Mouse (Mus musculus): Measurements from ENCODE around the gene Iqcg.

Gene Iqcg

DNA sequence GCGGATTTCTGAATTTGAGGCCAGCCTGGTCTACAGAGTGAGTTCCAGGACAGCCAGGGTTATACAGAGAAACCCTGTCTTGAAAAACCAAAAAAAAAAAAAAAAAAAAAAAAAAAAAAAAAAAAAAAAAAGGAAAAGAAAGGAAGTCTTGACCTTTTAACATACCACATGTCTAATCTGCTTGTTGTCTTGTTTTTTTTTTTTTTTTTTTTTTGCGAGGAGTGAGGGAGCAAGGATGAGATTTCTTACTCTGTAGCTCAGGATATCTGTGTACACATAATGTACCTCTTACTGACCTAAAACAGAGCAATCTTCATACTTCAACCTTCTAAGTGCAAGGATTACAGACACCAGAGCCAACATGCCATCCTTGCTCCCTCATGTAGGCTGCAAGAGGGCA lies 1.1 kb downstream of the Iqcg start:
- in situ Hi-C loops (cut with MboI, MseI): loop anchor here (10.0 kb wide), 1 partner anchor 660 kb away; no protein-coding TSS in a partner anchor

DNA sequence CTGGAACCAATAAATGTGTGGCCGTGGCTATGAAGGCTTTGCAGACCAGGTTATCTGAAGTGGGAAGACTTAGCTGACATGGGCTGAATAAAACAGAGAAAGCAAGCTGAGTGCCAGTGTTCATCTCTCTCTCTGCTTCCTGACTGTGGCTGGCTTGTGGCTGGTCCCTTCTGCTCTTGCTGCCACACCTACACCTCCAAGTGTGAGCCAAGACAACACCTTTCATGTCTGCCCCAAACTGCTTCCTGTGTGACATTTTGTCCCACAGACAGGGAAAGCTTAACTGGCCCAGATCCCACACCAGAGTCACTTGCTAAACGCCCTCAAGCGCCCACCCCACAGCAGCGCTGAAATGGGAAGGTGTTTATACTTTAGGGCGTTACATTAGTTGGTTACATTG lies 2.9 kb downstream of the Iqcg start:
- in situ Hi-C loops (cut with MboI, MseI): loop anchor here (10.0 kb wide), 1 partner anchor 662 kb away; no protein-coding TSS in a partner anchor

DNA sequence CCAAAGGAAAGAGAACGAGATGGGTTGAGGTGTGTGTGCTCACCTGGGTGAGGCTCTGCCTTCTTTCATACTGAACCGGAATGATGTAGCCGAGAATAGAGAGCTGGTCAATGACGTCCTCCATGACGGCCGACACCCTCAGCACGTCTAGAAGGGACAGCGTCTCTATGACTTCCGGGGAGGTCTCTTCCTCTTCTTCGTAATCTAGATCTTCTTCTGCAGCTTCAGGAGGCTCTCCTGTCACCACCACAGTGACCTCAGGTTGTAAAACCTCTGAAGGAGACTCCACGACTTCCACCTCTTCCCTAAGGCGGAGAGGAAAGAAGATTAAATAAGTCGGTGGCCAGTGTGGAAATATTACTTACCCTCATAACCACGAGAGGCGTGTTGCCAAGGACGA lies 6.2 kb downstream of the Iqcg start:
- in situ Hi-C loops (cut with MboI, MseI): loop anchor here (10.0 kb wide), 1 partner anchor 665 kb away; no protein-coding TSS in a partner anchor

DNA sequence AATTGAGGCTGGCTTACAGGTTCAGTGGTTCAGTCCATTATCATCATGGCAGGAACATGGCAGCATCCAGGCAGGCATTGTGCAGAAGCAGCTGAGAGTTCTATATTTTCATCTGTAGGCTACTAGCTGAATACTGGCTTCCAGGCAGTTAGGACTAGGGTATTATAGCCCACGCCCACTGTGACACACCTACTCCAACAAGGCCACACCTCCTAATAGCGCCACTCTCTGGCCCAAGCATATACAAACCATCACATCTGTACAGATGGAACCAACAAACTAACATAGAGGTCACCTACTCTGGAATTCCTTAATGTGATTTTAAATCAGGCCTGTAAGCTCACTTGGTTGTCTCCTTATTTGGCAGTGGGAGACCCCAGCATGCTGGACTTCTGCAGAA lies 7.3 kb downstream of the Iqcg start:
- in situ Hi-C loops (cut with MboI, MseI): no loop called here

DNA sequence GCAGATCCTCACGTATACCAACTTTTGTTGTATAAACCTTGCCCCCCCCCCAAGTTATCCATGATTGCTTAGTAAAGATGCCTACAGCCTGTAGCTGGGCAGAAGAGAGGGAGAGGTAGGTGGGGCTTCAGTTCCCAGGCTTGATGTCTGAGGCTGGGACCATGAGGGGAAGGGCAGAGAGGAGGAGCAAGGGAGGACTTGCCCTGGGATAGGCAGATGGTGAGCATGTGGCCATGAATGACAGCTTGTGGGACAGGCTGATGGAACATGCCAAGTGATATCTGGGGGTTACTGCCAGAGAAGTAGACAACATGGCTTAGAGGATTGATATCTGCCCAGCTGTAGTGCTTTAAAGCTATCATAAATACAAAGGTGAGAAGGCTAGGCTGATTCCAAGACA lies 8.0 kb downstream of the Iqcg start:
- in situ Hi-C loops (cut with MboI, MseI): no loop called here

DNA sequence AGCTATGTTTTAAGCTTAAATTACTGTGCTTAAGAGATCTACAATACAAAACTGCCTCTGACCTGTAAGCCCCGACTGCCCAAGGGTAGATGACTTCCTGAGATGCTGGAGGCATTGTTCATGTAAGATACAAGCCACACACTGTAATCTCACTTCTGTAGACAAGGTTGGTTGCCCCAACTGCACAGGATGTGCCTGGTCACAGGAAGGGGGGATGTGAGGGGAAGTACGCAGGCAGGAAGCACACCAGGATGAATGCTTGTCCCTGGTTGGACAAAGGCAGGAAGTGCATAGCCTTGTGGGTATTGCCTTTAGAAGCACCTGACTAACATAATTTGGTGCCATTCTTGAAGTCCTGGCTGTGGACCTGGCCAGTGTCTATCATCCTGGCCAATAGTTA lies 12.8 kb downstream of the Iqcg start:
- in situ Hi-C loops (cut with MboI, MseI): no loop called here

DNA sequence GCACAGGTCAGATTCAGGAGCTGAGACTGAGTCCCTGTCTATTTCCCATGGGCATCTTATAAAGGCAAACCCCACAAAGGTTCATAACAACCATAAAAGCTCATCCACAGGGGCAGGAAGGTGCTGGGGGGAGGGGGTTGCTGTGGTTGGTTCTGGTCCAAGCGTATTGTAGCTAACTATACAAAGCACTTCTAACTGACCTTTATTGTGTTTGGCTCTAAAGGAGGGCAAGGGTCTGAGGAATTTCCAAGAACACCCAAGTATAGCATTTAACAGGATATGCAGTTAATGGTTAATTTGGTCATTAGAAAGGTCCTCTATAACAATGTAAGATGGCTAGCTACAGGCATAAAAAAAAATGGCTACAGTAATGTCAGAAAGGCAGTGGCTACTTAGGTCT lies 13.3 kb downstream of the Iqcg start:
- in situ Hi-C loops (cut with MboI, MseI): no loop called here

DNA sequence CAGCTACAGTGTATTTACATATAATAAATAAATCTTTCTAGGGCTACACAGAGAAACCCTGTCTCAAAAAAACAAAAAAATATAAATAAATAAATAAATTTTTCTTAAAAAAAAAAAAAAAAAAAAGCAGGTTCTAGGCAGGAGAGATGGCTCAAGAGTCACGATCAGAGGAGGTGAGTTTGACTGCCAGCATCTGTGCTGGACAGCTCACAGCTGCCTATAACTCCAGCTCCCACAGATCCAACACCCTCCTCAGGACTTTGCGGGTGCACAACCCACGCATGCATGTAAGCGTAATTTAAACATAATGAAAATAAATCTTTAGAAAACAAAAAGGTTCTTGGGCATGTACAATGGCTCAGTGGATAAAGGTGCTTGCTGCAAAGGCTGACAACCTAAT lies 20.0 kb downstream of the Iqcg start:
- in situ Hi-C loops (cut with MboI, MseI): no loop called here

DNA sequence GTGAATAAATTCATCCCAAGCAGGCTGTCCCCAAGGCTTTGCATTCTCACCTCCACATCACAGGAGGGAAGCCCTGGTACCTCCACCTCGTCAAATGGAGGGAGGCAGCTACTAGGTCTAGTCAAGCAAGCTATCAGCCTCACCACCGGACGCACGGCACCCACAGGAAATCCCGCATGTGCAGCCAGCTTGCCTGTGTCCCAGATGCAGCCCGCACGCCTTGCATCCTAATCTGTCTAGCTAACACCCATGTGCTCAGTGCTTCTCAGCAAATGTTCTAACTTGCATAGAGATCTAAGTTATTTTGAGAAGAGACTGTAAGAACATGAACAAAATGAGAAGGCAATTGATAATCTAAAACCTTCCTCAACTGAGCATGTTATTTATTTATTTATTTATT lies 29.7 kb downstream of the Iqcg start:
- in situ Hi-C loops (cut with MboI, MseI): loop anchor here (10.0 kb wide), 1 partner anchor 212 kb away; the partner anchor contains the start of gene Smbd1

DNA sequence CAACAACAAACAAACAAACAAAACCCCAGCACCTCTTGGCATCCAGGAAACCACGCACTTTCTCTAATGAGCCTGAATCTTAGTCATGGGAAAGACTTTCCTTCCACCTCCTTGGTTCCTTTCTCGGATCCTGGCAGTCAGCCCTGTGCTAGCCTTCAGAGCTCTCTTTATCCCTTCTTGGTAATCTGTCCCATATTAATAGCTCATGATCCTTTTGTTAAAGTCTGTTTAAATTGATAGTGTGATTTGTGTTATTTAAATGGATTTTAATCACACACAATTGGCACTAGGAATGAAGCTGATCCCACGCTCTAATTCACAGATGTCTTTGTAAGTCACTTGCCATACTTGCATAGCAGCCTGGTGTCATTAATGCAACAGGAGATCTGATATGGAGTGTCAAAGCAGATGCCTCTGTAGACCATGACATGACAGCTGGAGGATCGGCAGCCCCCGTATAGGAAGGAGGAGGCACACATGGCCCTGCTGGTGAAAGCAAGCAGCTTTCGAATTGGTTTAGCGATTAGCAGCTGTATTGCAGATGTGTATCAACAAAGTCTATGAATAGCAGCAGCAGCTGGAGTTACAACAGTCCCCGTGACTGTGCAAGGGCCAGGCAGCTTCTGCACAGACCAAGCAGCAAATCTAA lies 31.4 kb downstream of the Iqcg start:
- in situ Hi-C loops (cut with MboI, MseI): loop anchor here (10.0 kb wide), 1 partner anchor 210 kb away; the partner anchor contains the start of gene Smbd1

DNA sequence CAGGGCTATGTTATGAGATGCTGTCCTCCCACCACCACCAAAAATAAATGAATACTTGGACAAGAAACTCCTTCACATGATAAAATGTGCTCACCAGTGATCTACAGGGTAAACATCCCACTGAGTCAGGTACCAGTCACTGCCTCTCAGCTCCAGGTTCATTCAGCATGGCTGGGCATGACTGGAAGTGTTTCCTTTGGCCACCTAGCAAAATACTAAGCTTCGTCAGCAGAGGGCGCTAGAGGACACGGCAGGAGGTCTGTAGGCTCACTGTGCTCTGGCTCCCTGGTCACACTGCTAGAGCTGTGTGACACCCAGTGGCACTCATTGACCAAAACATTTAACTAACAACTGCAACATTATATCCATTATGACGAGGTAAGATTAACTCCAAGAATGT lies 32.3 kb downstream of the Iqcg start:
- in situ Hi-C loops (cut with MboI, MseI): loop anchor here (10.0 kb wide), 1 partner anchor 209 kb away; the partner anchor contains the start of gene Smbd1

DNA sequence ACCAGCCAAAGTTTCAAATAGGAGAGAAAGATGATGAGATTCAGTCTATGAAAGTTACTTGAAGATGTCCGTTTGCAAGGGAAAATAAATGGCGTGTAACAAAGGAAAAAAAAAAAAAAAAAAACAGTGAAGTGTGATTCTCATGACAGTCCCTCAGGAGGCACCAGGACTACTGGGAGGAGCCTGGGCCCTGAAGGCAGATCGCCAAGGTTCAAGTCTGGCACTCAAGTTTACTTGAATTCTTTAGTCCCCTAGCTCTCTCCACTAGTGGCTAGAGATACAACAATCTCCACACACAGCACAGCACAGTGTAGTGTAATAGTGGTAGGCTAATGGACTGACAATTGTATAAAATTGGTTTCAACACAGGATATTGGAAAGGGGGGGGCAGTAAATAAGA lies 34.6 kb downstream of the Iqcg start:
- in situ Hi-C loops (cut with MboI, MseI): loop anchor here (10.0 kb wide), 1 partner anchor 207 kb away; the partner anchor contains the start of gene Smbd1

DNA sequence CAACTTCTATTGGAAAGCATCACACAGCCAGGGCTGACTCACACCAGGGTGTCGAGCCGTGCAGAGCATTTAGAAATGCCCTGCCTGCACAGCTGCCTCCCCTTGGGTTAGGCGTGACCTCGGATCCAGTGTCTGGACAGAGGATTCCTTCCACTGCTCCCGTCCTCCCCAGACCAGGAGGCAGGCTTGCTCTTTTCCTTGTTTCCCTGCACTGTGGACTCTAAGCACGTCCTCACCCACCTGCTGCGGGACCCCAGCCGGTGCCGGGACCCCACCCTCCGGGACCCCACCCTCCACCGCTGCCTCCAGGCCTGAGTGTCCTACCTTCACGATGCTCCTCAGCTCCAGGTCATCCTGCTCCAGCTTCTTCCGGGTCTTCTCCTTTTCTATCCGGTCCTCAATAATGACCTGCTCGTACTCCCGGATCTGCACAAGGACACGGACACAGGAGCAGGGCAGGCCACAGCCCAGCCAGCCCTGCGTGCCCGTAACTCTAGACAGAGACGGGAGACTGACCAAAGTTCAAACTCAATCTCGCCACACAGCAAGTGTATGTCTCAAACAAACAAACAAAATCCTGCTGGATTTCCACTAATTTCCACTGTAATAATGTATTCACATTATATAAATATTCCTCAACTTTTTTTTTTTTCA lies 36.8 kb downstream of the Iqcg start:
- in situ Hi-C loops (cut with MboI, MseI): no loop called here

DNA sequence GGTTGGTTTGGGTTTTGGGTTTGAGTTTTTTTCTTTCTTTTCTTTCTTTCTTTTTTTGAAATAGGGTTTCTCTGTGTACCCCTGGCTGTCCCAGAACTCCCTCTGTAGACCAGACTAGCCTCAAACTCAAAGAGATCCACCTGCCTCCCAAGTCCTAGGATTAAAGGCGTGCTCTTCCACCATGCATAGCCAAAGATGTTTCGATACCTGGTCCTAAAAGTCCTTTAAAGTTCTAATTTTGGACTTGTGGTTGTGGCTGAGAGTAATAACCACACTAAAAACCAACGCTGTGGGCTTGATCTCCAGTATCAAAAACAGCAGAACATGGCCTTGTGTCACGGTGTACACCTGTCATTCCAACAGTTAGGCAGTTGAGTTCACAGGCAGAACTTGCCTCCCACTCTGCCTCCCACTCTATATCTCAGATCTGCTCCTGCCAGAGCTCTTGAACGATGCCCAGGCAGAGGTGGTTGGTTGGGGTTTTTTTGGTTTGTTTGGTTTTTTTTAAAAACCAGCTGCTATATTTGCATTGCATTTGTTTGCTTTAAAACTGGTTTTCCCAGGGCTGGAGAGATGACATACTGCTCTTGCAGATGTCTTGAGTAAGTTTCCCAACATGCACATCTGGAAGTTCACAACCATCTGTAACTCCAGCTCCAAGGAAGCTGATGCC lies 38.2 kb downstream of the Iqcg start:
- in situ Hi-C loops (cut with MboI, MseI): no loop called here

DNA sequence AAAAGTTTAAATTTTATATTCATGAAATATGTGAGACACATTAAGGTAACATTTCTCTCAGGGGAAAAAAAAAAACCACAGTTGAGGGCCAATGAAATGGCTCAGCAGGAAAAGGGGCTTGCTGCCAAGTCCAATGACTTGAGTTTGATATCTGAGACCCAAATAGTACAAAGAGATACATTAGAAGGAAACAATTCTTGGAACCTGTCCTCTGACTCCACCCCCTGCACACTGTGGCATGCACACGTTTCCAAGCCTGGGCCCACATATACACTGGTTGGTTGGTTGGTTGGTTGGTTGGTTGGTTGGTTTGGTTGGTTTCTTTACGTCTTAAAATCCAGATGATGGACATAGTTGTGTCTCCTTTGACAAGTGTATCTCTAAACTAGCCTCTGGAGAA lies 40.0 kb downstream of the Iqcg start:
- in situ Hi-C loops (cut with MboI, MseI): no loop called here

DNA sequence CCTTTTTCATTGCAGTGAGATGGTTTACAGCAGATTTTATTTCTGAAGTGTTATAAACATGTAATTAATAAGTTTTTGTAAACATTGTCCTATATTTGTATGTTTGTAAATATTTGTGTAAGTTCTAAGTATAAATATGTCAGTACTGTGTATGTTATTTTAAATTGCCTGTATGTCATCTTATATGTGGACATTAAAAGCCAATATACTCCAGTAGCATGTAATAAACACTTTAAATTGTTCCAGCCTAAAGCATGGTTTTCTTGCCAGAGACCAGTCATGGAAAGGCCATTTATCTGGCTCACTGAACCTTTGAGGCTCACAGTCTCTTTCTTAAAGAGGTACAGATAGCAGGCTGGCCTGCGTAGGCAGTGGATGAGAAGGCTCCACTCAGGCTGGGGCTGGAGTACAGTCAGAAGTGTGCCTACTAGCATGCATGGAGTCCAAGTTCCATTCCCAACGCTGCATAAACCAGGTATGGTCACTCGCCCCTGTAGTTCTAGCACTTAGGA lies 40.6 kb downstream of the Iqcg start:
- in situ Hi-C loops (cut with MboI, MseI): no loop called here

DNA sequence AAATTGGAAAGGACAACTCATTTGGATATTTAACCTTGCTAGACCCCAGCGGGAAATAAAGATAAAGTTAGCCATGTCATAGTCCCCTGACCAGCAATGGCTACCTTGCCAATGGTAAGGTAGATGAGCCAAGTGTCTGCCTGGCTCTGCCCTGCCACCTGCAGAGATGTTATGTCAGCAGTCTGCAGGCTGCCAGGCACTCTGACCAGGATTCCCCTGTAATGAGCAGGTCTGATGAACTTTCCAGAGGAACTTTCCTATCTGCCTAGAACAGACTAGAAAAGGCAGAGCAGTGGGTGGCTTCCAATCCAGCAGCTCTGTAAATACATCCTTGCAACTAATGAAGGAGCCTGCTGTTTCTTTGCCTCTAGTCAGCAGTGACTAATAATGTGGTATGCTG lies 41.1 kb downstream of the Iqcg start:
- in situ Hi-C loops (cut with MboI, MseI): no loop called here

DNA sequence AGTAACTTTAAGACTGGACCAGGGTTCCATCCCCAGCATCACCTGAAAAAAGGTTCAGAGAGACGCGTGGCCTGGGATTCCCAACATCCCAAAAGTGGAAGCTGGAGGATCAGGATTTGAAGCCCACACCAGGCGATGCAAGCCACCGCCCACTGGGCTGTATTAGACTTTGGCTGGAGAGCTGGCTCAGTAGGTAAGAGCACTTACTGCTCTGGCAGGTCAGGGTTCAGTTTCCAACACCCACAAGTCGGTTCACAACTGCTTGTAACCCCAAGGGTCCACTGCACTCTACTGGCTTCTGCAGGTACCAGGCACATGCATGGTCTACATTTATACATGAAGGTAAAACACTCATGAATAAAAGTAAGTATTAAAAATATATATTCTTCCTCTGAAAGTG lies 42.2 kb downstream of the Iqcg start:
- in situ Hi-C loops (cut with MboI, MseI): no loop called here

DNA sequence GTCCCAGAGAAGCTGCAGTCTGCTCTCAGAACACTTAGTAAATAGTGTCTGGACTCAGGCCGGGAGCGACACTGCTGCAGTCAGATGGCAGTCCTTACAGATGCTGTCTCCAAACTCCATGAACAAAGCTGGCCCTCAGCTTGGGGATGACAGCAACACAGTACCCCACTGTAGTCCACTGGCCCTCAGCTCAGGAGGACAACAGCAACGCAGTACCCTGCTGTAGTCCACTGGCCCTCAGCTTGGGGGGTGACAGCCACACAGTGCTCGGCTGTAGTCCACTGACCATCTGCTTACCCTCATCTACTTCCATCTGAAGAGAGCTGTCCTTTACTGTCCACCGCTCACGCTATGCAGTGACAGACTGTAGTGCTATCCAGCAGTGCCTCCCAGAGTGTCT lies 45.9 kb downstream of the Iqcg start:
- in situ Hi-C loops (cut with MboI, MseI): no loop called here

DNA sequence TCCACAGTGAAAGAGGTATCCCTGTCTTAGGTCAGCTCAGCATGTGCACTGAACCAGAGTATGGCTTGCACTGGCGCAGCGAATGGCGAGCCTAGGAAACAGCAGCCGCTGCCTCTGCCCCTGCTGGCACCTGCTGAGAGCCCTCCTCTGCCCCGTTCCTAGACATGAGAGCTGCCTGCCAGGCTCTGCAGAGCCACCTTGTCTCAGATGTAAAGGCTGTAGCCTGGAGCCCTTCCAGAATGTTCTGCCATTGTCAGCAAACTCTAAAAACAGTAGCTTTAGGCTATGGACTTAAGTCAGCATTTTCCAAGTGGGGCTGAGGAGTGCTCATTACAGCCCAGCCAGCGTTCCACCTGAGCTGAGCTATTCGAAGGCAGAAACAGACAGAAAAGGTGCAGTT lies 48.6 kb downstream of the Iqcg start:
- in situ Hi-C loops (cut with MboI, MseI): no loop called here

DNA sequence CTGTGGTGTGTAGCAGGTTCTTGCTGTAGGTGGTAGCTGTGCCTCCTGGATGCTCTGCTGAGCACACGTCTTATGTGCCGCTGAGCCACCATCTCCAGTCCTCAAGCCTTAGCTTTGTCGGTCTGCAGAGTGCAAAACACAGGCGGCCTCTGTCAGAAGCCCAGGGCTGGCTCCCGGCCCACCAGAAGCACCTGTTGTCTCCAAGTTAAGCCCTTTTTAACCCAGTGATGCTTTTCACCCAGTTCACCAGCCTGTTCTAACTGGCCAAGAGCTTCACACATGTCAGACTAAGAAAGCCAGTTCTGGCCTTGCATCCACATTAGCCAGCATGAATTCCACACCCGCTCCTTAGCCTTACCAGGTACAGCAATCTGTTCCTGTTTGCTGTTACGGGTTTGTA lies 49.1 kb downstream of the Iqcg start:
- in situ Hi-C loops (cut with MboI, MseI): no loop called here

DNA sequence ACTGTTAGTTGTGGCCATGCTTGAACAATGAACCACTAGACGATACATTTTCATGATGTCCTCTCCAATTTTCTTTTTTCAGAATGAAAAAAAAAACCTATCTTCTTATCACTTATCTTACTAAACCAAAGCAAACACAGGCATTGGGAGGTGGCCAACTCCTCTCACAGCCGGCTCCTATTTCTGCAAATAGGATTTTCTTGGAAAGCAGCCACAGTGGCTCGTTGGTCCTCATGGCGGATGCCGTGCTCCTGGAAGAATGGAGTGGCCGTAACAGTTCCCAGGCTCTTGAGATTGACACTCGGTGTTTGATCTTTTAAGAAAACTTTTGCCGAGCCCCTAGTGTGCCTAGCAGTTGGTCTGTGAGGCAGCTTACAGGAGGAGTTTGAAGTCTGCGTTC lies 50.8 kb downstream of the Iqcg start:
- in situ Hi-C loops (cut with MboI, MseI): no loop called here

DNA sequence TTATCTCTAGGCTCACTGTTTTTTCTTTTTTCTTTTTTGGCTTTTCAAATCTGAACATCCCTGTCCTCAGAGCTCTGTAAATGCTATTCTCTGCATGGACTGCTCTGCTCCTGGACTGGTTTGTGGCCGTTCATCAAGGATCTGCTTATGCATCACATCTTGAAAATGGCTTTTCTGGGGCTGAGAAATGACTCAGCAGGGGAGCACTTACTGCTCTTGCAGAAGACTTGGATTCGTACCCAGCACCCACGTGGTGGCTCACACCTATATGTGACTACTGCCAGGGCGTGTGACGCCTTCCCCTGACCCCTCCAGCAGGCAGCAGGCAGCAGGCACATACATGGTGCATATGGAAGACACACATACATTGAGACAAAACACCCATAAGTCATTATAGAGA lies 63.9 kb downstream of the Iqcg start:
- in situ Hi-C loops (cut with MboI, MseI): no loop called here

Measured in regulatory T cell (primary cell).